Mouse (Mus musculus) bone marrow macrophage, adult 2 months (primary cell): ENCODE measurements around the gene B4galnt1. TPM values are rescaled to one million over a fixed set of nuclear protein-coding genes. Genes with fewer than 3 reads are reported as not detected.

Experiments used
- H3K27ac ChIP-seq: 2 replicates; pipeline ENCODE4 v1.5.1; 2012; ENCODE audit warnings: low read depth, low read length; ENCODE audit not compliant: insufficient read depth
- H3K4me1 ChIP-seq: 2 replicates; pipeline ENCODE4 v1.6.1; 2012; ENCODE audit warnings: low read length; ENCODE audit not compliant: control insufficient read depth, insufficient read depth
- H3K4me3 ChIP-seq: 2 replicates; pipeline ENCODE4 v1.5.1; 2012; ENCODE audit warnings: mild to moderate bottlenecking, low read length, moderate library complexity; ENCODE audit not compliant: insufficient read depth
- CTCF ChIP-seq: IDR thresholded peaks from 2 replicates; pipeline ENCODE4 v1.5.1; 2012; ENCODE audit warnings: low read depth, mild to moderate bottlenecking, low read length, moderate library complexity
- POLR2A ChIP-seq: IDR thresholded peaks from 2 replicates; pipeline ENCODE4 v1.6.1; 2012; ENCODE audit warnings: mild to moderate bottlenecking, low read depth, low read length, borderline replicate concordance
- polyA plus RNA-seq: library from polyadenylated mRNA; stranded (reverse); fragments of >200 nt; gene quantifications from 2 replicates; pipeline ENCODE4 v1.2.4, GENCODE M21; 2012; ENCODE audit not compliant: missing spikeins, insufficient read depth, insufficient read length

Gene B4galnt1
- polyA plus RNA-seq, 1 experiment = 50.6 TPM

DNA sequence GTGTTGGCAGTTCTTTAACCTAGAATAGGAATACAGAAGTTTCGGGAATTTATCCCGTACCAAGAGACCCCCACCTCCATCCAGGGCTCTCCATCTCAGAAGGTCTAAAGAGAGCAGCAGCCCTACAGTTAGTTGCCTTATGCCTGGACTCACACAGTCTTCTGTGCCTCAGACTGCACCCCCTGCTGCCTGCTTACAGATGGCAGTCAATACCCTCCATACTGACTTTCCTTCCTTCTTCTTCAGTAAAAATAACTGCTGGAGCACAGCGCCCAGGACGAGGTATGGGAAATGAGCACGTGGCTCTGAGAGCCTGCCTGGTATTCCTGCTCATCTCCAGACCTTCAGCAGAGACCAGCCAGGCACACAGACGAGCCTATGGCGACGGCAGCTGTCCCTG lies 35.3 kb downstream of the B4galnt1 start:
- Histone ChIP-seq H3K4me1 (peaks cover 2% of the 10 kb centered on the region; the same call in 1 of the 2 replicates), H3K4me3 (no peak overlapping the region), H3K27ac (no peak overlapping the region)
- TF ChIP-seq POLR2A = no peak
- no peak for TF ChIP-seq CTCF

DNA sequence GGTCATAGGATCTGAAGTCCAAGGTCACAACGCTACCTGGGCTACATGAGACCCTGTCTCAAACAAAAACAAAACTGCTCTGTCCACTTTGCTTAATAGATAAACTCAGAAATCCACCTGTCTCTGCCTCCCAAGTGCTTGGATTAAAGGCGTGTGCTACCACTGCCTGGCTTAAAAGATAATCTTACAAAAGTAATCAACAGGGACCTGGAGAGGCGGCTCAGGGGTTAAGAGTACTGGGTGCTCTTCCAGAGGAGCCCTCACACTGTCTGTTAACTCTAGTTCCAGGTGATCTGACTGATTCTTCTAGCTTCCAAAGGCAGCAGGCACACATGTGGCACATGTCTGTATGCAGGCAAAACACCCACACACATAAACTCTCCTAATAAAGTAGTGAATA lies 38.1 kb downstream of the B4galnt1 start:
- Histone ChIP-seq H3K27ac (no peak overlapping the region), H3K4me3 (no peak overlapping the region), H3K4me1 (no peaks in the 10 kb centered on the region)
- TF ChIP-seq CTCF (no peak), POLR2A (no peak)

DNA sequence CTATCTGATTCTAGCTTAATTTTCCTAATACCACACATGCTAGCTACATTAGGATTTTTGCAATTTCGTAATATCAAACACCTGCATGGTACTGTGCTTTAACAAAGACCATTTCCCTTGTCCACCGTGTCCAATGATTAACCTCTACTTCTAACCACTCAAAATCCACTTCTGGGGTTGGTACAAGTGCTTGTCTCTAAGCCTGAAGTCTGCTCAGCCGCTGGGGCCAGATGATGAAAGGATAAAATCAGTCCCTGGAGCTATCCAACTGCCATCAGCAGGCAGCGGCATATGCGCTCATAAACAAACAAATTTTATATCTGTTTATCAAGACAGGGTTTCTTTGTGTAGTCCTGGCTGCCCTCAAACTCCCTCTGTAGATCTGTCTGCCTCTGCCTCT lies 39.6 kb downstream of the B4galnt1 start:
- H3K4me1 ChIP-seq = no peaks in the 10 kb centered on the region
- TF ChIP-seq CTCF (no peak), POLR2A (no peak)
- no peak overlapping the region for H3K27ac ChIP-seq
- no peak overlapping the region for H3K4me3 ChIP-seq

DNA sequence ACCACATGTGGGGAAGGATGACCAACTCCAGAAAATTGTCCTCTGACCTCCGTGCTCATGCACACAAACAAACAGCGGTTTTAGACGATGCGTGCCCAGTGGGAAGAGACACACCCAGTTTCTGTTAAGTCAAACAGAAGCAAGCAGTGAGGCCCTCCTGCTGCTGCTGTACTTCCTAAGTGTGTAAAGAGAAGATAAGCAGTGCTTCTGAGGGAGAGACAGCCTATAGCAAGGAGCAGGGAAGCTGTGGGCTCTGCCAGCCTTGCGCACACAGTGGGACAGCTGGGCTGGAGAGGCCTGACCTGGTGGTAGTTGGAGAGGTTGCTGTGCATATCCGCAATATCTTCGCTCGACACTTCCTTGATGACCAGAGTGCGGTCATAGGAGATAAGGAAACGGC lies 40.3 kb downstream of the B4galnt1 start:
- no peak overlapping the region for H3K27ac ChIP-seq
- H3K4me1 ChIP-seq = peaks cover 4% of the 10 kb centered on the region
- H3K4me3 ChIP-seq = no peak overlapping the region
- TF ChIP-seq POLR2A = no peak
- no peak for TF ChIP-seq CTCF

DNA sequence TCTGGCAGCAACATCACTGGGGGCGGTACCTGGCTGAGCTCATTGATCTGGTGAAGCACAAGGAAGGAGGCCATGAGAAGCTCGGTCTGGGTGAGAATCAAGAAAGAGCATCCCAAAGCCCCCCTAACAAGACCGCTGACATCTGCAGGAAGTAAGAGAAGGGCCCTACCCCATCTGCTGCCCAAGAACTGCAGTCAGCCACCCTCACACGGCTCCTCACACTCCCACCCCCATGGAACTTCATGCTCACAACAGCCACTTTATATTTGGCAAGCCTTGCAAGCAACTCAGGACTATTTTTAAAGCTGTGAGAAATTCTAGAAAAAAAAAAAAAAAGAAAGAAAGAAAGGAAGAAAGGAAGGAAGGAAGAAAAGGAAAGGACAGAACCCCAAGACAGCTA lies 43.9 kb downstream of the B4galnt1 start:
- TF ChIP-seq CTCF (no peak), POLR2A (no peak)
- Histone ChIP-seq H3K4me1 (peaks cover 11% of the 10 kb centered on the region), H3K27ac (no peak overlapping the region), H3K4me3 (no peak overlapping the region)

DNA sequence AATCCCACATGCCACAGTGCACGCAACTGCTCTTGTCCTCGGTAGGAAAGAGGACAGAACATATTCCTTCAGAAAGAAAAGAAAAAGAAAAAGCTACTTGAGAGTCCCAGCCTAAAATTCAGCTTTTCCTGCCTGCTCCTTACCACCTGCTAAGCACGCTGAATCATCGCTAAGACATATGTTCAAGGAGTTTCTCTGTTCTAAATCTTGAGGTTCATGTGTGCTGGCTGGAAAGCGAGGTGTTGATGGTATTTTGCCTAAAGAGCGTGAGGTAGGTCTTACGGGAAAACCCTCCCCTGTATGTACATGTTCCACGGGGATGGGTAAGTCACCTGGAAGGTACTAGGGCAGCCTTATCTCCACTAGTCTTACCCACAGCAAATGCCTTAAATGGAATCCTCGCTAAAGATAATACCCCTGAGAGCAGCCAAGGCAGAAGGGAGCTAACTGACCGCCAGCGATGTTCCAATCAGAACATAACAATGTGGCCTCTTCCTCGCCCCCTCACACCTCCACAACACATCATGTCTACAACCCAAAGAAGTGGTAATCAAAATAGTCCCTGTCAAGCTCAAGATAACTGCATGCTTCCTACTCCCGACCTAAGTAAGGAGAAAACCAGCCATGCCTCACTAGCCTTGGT lies 45.0 kb downstream of the B4galnt1 start:
- Histone ChIP-seq H3K27ac (no peak overlapping the region), H3K4me3 (peak overlapping the region; percentile 85), H3K4me1 (peaks cover 11% of the 10 kb centered on the region)
- TF ChIP-seq POLR2A (no peak), CTCF (no peak)

DNA sequence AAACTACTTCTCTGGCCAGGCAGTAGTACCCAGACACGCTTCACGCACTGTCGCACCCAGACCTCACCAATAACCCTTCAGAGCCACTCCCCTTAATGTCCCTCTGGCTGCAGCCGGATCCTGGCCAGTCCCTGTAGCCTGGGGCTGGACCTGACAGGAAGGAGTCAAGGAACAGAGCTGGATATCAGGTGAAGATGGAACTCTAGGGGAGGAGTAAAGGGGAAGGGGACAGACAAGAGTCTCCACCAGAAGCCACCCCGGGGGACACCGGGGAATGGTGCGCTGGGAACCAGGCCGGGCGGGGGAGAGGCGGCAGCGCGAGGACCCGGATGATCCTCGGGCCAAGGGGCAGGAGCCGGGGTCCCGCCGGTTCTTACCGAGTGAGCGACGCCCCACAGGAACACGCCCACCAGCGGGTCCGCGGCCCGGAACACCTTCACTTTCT lies 46.0 kb downstream of the B4galnt1 start:
- Histone ChIP-seq H3K27ac (no peak overlapping the region), H3K4me1 (peaks cover 11% of the 10 kb centered on the region), H3K4me3 (peak overlapping the region; percentile 85)
- TF ChIP-seq POLR2A (no peak), CTCF (no peak)

DNA sequence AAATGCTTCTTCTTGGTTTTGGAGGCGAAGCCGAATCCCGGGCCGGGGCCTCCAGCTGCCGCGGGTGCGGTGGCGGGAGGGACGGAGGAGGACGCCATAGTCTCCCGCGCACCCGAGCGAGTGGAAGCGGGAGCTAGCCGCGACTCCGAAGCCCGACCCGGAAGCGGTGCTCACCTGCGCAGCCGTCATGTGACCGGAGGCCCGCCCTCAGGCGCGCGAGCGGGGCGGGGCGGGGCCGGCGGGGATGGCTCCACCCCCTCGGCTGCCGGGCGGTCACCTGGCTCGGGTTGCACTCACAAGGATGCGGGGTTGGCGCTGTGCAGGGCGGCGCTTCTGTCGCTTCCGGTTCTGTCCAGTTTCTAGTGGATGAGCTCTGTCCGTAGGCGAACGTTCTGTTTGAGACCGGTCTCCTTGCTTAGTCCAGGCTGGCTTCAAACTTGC lies 46.4 kb downstream of the B4galnt1 start, which contains the start of gene Pip4k2c:
Gene Pip4k2c (minus strand): TSS at position 172 of the 441 bp plus-strand sequence.
- Histone ChIP-seq H3K27ac (no peak within 1 kb of the TSS), H3K4me1 (peaks cover 11% of the 10 kb centered on the region), H3K4me3 (peak within 1 kb of the TSS; percentile 85)
- no peak for TF ChIP-seq POLR2A
- no peak for TF ChIP-seq CTCF

DNA sequence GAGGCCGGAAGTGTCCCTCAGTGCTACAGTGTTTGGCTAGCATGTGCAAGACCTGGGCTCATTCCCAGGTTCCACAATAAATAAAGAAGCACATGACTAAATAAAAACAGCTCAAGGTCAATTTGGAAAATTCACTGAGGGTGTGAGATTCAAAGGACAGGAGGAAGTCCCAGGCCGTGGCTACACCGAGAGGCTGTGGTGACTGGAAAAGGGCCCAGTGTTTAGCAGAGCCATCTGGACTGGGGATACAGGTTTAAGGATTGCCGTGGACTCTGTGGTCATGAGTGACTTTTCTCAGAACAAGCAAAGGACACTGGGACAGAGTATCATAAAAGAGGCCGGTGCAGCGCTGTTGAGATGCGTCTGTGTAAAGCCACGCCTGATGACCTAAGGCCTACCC lies 48.2 kb downstream of the B4galnt1 start:
- H3K4me1 ChIP-seq = peaks cover 11% of the 10 kb centered on the region
- TF ChIP-seq CTCF (no peak), POLR2A (no peak)
- H3K4me3 ChIP-seq = no peak overlapping the region
- no peak overlapping the region for H3K27ac ChIP-seq

DNA sequence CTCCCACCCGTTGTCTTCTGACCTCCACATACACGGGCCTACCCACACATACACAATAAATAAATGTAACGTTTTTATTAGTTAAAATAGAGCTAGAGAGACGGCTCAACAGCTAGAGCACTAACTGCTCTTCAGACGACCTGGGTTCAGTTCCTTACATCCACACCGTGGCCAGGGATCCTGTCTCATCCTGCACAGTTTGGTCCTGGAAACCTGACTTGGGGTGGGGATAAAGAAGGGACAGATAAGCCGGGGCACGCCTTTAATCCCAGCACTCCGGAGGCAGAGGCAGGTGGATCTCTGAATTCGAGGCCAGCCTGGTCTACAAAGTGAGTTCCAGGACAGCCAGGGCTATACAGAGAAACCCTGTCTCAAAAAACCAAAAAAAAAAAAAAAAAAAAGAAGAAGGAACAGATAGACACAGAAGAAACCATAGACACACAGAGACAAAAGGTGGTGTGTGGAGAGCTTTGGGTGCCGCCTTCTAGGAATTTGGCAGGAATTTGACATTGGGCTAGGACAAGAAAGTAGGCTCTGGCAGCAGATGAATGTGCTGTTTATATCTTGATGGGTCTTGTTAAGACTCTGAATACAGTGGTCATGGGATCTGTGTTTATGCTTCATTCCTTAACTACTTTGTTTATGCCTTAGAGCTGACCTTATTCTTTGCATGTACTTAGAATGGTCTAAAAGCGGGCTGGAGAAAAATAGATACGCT lies 48.8 kb downstream of the B4galnt1 start:
- H3K27ac ChIP-seq = no peak overlapping the region
- H3K4me3 ChIP-seq = no peak overlapping the region
- no peak for TF ChIP-seq POLR2A
- TF ChIP-seq CTCF = no peak
- H3K4me1 ChIP-seq = peaks cover 11% of the 10 kb centered on the region

DNA sequence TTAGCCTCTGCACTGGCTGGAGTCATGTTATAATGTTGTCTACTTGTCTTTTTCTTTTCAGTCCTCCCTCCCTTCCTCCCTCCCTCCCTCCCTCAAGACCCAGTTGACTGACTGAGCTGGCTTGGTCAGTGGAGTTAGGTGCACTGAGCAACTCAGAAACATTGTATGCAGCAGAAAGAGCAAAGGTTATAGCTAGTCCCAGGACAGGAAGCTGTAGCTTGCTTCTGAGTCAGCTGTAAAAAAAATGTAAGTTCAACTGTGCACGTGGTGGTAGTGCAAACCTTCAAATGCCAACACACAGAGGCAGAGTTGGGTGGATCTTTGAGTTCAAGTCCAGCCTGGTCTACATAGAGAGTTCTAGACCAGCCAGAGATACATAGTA lies 49.4 kb downstream of the B4galnt1 start:
- no peak for TF ChIP-seq CTCF
- TF ChIP-seq POLR2A = no peak
- H3K4me3 ChIP-seq = no peak overlapping the region
- H3K27ac ChIP-seq = no peak overlapping the region

More for the DNA sequence above, 49.4 kb downstream of the B4galnt1 start:
- peaks cover 11% of the 10 kb centered on the region for H3K4me1 ChIP-seq
